Mouse (Mus musculus) myocyte (in vitro differentiated cells): ENCODE results near the gene N4bp2. TPM values are rescaled to one million over a fixed set of nuclear protein-coding genes. Genes with fewer than 3 reads are reported as not detected.

Source experiments
- H3K27me3 ChIP-seq: one replicate; pipeline ENCODE4 v1.6.1; 2011; ENCODE audit not compliant: control insufficient read depth, insufficient read depth, insufficient read length
- H3K36me3 ChIP-seq: one replicate; pipeline ENCODE4 v1.6.1; 2011; ENCODE audit not compliant: control insufficient read depth, insufficient read depth
- H3K4me2 ChIP-seq: one replicate; pipeline ENCODE4 v1.6.1; 2011; ENCODE audit warnings: low read depth, control low read depth
- H3K4me3 ChIP-seq: one replicate; pipeline ENCODE4 v1.5.1; 2011; ENCODE audit warnings: mild to moderate bottlenecking, control low read depth, moderate library complexity
- H3K79me2 ChIP-seq: one replicate; pipeline ENCODE4 v1.6.1; 2011; ENCODE audit not compliant: control insufficient read depth, insufficient read depth
- H3ac ChIP-seq: one replicate; pipeline ENCODE4 v1.6.1; 2011; ENCODE audit not compliant: control insufficient read depth, insufficient read length
- CEBPB ChIP-seq: IDR thresholded peaks from 2 replicates; pipeline ENCODE4 v1.6.1; 2011; ENCODE audit warnings: mild to moderate bottlenecking, moderate library complexity; ENCODE audit not compliant: poor library complexity, insufficient read depth, severe bottlenecking
- E2F4 ChIP-seq: IDR thresholded peaks from one replicate; pipeline ENCODE4 v1.6.1; 2011; ENCODE audit warnings: mild to moderate bottlenecking, control low read depth, moderate library complexity; ENCODE audit not compliant: insufficient read depth
- MAX ChIP-seq: IDR thresholded peaks from one replicate; pipeline ENCODE4 v1.6.1; 2011; ENCODE audit warnings: low read depth, mild to moderate bottlenecking, control low read depth
- MYOD1 ChIP-seq, 3 experiments: IDR thresholded peaks; one replicate each; pipeline ENCODE4 v1.6.1; 2011; ENCODE audit warnings: control low read depth in 2 of 3, low read depth in 2 of 3, mild to moderate bottlenecking in 2 of 3, moderate library complexity in 1 of 3; ENCODE audit not compliant: insufficient read length in 2 of 3, control insufficient read depth in 1 of 3
- MYOG ChIP-seq, 3 experiments: IDR thresholded peaks; one replicate each; pipeline ENCODE4 v1.6.1; 2011; ENCODE audit warnings: control low read depth in 2 of 3, low read depth in 2 of 3, mild to moderate bottlenecking in 2 of 3; ENCODE audit not compliant: insufficient read length in 2 of 3, control insufficient read depth in 1 of 3, insufficient read depth in 1 of 3
- POLR2A ChIP-seq: IDR thresholded peaks from one replicate; pipeline ENCODE4 v1.6.1; 2011; ENCODE audit warnings: low read depth, mild to moderate bottlenecking, control low read depth, moderate library complexity; ENCODE audit not compliant: insufficient read length
- POLR2AphosphoS2 ChIP-seq: IDR thresholded peaks from one replicate; pipeline ENCODE4 v1.6.1; 2011; ENCODE audit warnings: low read depth, control low read depth; ENCODE audit not compliant: insufficient read length
- REST ChIP-seq: IDR thresholded peaks from one replicate; pipeline ENCODE4 v1.6.1; 2011; ENCODE audit warnings: mild to moderate bottlenecking, control low read depth, moderate library complexity; ENCODE audit not compliant: insufficient read depth, insufficient read length
- SRF ChIP-seq: IDR thresholded peaks from one replicate; pipeline ENCODE4 v1.6.1; 2011; ENCODE audit warnings: low read depth; ENCODE audit not compliant: control insufficient read depth, insufficient read length
- TCF12 ChIP-seq: IDR thresholded peaks from one replicate; pipeline ENCODE4 v1.6.1; 2011; ENCODE audit warnings: mild to moderate bottlenecking, control low read depth; ENCODE audit not compliant: poor library complexity, insufficient read depth, severe bottlenecking
- TCF3 ChIP-seq: IDR thresholded peaks from one replicate; pipeline ENCODE4 v1.6.1; 2011; ENCODE audit warnings: low read depth, control low read depth; ENCODE audit not compliant: insufficient read length
- USF1 ChIP-seq: IDR thresholded peaks from one replicate; pipeline ENCODE4 v1.6.1; 2011; ENCODE audit warnings: low read depth, mild to moderate bottlenecking, control low read depth, moderate library complexity
- polyA plus RNA-seq: library from polyadenylated mRNA; unstranded; fragments of >200 nt; fragmentation: generic; extraction: Trizol; gene quantifications from one replicate; pipeline ENCODE4 v1.2.1, GENCODE M21; 2012; ENCODE audit warnings: missing spikeins

Gene N4bp2
- polyA plus RNA-seq, 1 experiment = 1.9 TPM

DNA sequence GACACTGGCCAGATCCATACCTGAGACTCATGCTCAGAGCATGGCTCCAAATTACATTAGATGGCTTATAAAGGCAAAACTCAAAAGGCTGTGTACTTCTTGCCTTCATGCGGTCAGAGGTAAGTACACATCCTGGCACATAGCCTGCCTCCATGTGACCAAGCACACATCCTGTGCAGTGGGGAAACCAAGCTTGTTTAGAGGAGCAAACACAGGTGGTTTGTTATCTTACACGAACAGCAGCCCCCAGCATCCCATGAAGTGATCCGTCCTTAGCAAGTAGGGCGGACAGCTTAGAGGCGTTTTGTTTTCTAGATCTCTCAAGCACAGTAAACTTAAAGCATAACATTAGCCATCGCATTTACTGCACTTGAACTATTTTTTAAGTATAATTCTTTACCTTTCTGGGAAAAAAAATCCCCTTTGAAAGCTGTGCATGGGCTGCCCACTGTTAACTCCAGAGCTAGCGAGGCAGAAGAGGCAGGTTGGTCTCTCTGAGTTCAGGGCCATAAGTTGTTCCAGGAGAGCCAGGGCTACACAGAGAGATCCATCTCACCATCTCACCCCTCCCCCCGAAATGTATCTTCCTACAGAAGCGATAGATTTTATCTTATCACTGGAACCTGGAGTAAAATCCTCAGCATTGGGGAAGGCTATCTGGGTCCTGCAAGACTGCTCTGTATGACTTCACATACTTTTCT lies 32.1 kb downstream of the N4bp2 start:
- H3K36me3 ChIP-seq = peaks cover 3% of the 10 kb centered on the region
- H3K79me2 ChIP-seq = no peaks in the 10 kb centered on the region
- no peak overlapping the region for H3K4me3 ChIP-seq
- H3K27me3 ChIP-seq = no peaks in the 10 kb centered on the region
- no peak overlapping the region for H3ac ChIP-seq
- no peak overlapping the region for H3K4me2 ChIP-seq
- no peak for TF ChIP-seq POLR2A
- no peak for TF ChIP-seq CEBPB
- TF ChIP-seq MYOG (IDR thresholded peaks at IDR 0.05; ENCODE audit: control insufficient read depth in 1 of 3, insufficient read depth in 1 of 3, insufficient read length in 2 of 3, low read depth in 2 of 3) = no peak
- no peak for TF ChIP-seq E2F4
- TF ChIP-seq MAX = no peak
- no peak for TF ChIP-seq POLR2AphosphoS2
- TF ChIP-seq REST = no peak
- TF ChIP-seq USF1 = no peak
- no peak for TF ChIP-seq MYOD1 (IDR thresholded peaks at IDR 0.05; ENCODE audit: control insufficient read depth in 1 of 3, insufficient read length in 2 of 3, low read depth in 2 of 3)
- no peak for TF ChIP-seq SRF
- TF ChIP-seq TCF3 = no peak
- no peak for TF ChIP-seq TCF12

DNA sequence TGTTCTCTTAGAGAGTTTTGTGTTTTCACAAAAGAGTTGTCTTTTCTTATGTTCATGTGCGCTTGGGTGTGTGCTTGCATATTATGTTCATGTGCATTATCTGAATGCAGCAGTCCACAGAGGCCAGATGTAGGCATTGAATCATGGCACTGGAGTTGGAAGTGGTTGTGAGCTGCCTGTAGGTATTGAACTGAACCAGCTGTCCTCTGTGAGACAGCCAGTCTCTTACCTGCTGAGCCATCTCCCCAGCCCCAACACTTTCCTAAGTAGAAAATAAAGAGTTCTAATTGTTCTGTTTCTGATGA lies 32.6 kb downstream of the N4bp2 start:
- no peaks in the 10 kb centered on the region for H3K27me3 ChIP-seq
- H3K4me2 ChIP-seq = no peak overlapping the region
- TF ChIP-seq MYOD1 (IDR thresholded peaks at IDR 0.05; ENCODE audit: control insufficient read depth in 1 of 3, insufficient read length in 2 of 3, low read depth in 2 of 3) = no peak
- TF ChIP-seq POLR2AphosphoS2 = no peak
- TF ChIP-seq SRF = no peak
- no peak for TF ChIP-seq REST
- no peak for TF ChIP-seq CEBPB
- TF ChIP-seq TCF12 = no peak
- no peak for TF ChIP-seq MAX
- no peak for TF ChIP-seq MYOG (IDR thresholded peaks at IDR 0.05; ENCODE audit: control insufficient read depth in 1 of 3, insufficient read depth in 1 of 3, insufficient read length in 2 of 3, low read depth in 2 of 3)
- TF ChIP-seq POLR2A = no peak
- TF ChIP-seq E2F4 = no peak
- no peak for TF ChIP-seq USF1
- TF ChIP-seq TCF3 = no peak
- H3K79me2 ChIP-seq = no peaks in the 10 kb centered on the region
- no peak overlapping the region for H3K4me3 ChIP-seq
- H3ac ChIP-seq = no peak overlapping the region
- peaks cover 3% of the 10 kb centered on the region for H3K36me3 ChIP-seq

DNA sequence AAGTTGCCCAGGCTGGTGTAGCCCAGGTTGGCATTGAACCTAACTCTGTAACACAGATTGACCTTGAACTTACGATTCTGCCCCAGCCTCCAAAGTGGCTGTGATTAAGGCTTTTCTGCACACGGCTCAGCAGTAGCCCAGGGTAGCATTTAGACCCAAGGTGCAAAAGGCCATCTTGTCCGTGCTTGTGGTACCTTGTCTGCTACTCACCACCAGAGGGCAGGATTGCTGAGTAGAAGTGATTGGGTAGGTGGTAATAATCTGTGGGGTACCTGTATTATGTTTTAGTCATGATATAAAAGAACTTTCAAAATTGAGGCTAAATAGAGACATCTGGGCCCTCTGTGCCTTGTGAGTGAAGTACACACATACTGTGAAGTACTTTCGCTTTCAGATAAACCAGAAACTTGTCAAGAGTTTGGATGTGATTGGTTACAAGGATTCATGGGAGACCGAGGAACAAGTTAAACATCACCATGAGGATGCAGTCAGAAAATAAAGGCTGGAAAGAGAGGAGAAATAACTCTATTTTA lies 60.3 kb downstream of the N4bp2 start:
- TF ChIP-seq MYOG (IDR thresholded peaks at IDR 0.05; ENCODE audit: control insufficient read depth in 1 of 3, insufficient read depth in 1 of 3, insufficient read length in 2 of 3, low read depth in 2 of 3) (no peak), MAX (no peak), CEBPB (no peak), MYOD1 (IDR thresholded peaks at IDR 0.05; ENCODE audit: control insufficient read depth in 1 of 3, insufficient read length in 2 of 3, low read depth in 2 of 3) (no peak), USF1 (no peak), POLR2A (no peak), E2F4 (no peak), SRF (no peak), REST (no peak), TCF12 (no peak), POLR2AphosphoS2 (no peak), TCF3 (no peak)
- no peaks in the 10 kb centered on the region for H3K27me3 ChIP-seq
- peaks cover 16% of the 10 kb centered on the region for H3K36me3 ChIP-seq
- H3ac ChIP-seq = no peak overlapping the region
- H3K4me2 ChIP-seq = no peak overlapping the region
- H3K79me2 ChIP-seq = no peaks in the 10 kb centered on the region
- H3K4me3 ChIP-seq = no peak overlapping the region

DNA sequence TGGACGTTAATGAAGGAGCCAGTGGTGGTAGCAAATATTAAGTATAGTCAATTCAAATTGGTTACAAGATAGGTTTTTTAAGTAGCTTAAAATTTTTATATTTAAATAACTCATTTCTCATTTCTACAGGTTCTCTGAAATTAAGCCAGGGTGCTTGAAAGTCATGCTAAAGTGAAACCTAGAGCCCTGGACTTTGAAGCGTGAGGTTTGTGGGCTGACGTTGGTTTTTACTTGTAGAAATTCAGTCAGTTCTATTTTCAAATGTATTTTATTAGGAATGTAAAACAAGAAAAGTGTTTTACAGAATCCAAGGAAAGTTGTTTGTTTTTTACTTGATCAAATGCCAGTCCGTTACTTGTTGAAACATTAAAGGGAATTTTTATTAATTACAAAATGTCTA lies 63.2 kb downstream of the N4bp2 start:
- TF ChIP-seq POLR2AphosphoS2 (no peak), MAX (no peak), USF1 (no peak), SRF (no peak), MYOG (IDR thresholded peaks at IDR 0.05; ENCODE audit: control insufficient read depth in 1 of 3, insufficient read depth in 1 of 3, insufficient read length in 2 of 3, low read depth in 2 of 3) (no peak), MYOD1 (IDR thresholded peaks at IDR 0.05; ENCODE audit: control insufficient read depth in 1 of 3, insufficient read length in 2 of 3, low read depth in 2 of 3) (no peak), CEBPB (no peak)
- Histone ChIP-seq H3K79me2 (no peaks in the 10 kb centered on the region), H3ac (no peak overlapping the region), H3K27me3 (no peaks in the 10 kb centered on the region), H3K36me3 (peaks cover 16% of the 10 kb centered on the region), H3K4me3 (no peak overlapping the region), H3K4me2 (no peak overlapping the region)
